Mouse (Mus musculus): Measurements from ENCODE around the gene Dlgap4.

The Dlgap4 gene

GRCm38 (mm10) chr2:156736846-156737245 is 123.3 kb downstream of the Dlgap4 start:
- DNase-seq (ENCODE audit: low read depth, low spot score): no peak

GRCm38 (mm10) chr2:156737976-156738375 is 124.5 kb downstream of the Dlgap4 start:
- DNase-seq (ENCODE audit: low read depth, low spot score): no peak

- no peak for DNase-seq (ENCODE audit: low read depth, low spot score)
Measured at GRCm38 (mm10) chr2:156741265-156741664, 127.8 kb downstream of the Dlgap4 start.

- DNase-seq (ENCODE audit: low read depth, low spot score): no peak
Measured at GRCm38 (mm10) chr2:156741998-156742397, 128.5 kb downstream of the Dlgap4 start.

- no peak for DNase-seq (ENCODE audit: low read depth, low spot score)
Measured at GRCm38 (mm10) chr2:156743248-156743647, 129.7 kb downstream of the Dlgap4 start.

- no peak for DNase-seq (ENCODE audit: low read depth, low spot score)
Measured at GRCm38 (mm10) chr2:156744414-156744813, 130.9 kb downstream of the Dlgap4 start.

GRCm38 (mm10) chr2:156747315-156747714 is 133.8 kb downstream of the Dlgap4 start:
- no peak for DNase-seq (ENCODE audit: low read depth, low spot score)

- no peak for DNase-seq (ENCODE audit: low read depth, low spot score)
Measured at GRCm38 (mm10) chr2:156749687-156750086, 136.2 kb downstream of the Dlgap4 start.

- DNase-seq (ENCODE audit: low read depth, low spot score): no peak
Measured at GRCm38 (mm10) chr2:156756937-156757336, 143.4 kb downstream of the Dlgap4 start.

GRCm38 (mm10) chr2:156760843-156761505 is 147.5 kb downstream of the Dlgap4 start:
- DNase-seq (ENCODE audit: low read depth, low spot score): no peak

- DNase-seq (ENCODE audit: low read depth, low spot score): no peak
Measured at GRCm38 (mm10) chr2:156761521-156762278, 148.2 kb downstream of the Dlgap4 start.

GRCm38 (mm10) chr2:156762499-156762898 is 149.0 kb downstream of the Dlgap4 start:
- DNase-seq (ENCODE audit: low read depth, low spot score): no peak

GRCm38 (mm10) chr2:156763101-156763500 is 149.6 kb downstream of the Dlgap4 start:
- no peak for DNase-seq (ENCODE audit: low read depth, low spot score)

- DNase-seq (ENCODE audit: low read depth, low spot score): no peak
Measured at GRCm38 (mm10) chr2:156764022-156764421, 150.5 kb downstream of the Dlgap4 start.

- no peak for DNase-seq (ENCODE audit: low read depth, low spot score)
Measured at GRCm38 (mm10) chr2:156764747-156765146, 151.2 kb downstream of the Dlgap4 start.

- DNase-seq (ENCODE audit: low read depth, low spot score): no peak
Measured at GRCm38 (mm10) chr2:156765593-156765992, 152.1 kb downstream of the Dlgap4 start.

- no peak for DNase-seq (ENCODE audit: low read depth, low spot score)
Measured at GRCm38 (mm10) chr2:156766227-156767019, 152.9 kb downstream of the Dlgap4 start.

GRCm38 (mm10) chr2:156767108-156767507 is 153.6 kb downstream of the Dlgap4 start:
- no peak for DNase-seq (ENCODE audit: low read depth, low spot score)

GRCm38 (mm10) chr2:156769274-156769673 is 155.8 kb downstream of the Dlgap4 start:
- no peak for DNase-seq (ENCODE audit: low read depth, low spot score)

GRCm38 (mm10) chr2:156773470-156773869 is 160.0 kb downstream of the Dlgap4 start:
- DNase-seq (ENCODE audit: low read depth, low spot score): no peak

- peak; percentile 49 for DNase-seq (ENCODE audit: low read depth, low spot score)
Measured at GRCm38 (mm10) chr2:156774035-156774737, 160.7 kb downstream of the Dlgap4 start.
